Mouse (Mus musculus): Measurements from ENCODE around the gene Efr3b. TPM values are rescaled to one million over a fixed set of nuclear protein-coding genes. Genes with fewer than 3 reads are reported as not detected.
A peak's percentile ranks its signal among the peaks of the same experiment; 100 is the strongest.

Gene Efr3b
- polyA plus RNA-seq, 1 experiment from 2014 or later, result 37.2 TPM

DNA sequence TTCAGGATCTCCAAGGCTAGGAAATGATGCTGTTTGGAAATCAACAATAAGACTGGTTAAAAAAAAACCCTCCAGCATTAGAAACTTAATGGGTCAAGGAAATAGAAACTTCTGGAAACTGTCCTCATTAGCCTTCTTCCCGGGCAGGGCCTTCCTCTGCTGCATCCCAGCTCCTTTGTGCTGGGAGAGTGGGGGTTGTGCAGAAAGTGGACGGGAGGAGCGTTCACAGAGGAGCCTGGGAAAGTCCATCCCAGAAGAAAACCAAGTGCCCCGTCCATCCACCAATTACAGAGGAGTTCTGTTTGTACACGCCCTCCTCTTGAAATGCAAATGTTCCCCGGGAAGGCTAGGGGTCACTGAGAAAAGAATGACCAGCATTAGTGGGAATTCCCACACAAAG lies 34.1 kb downstream of the Efr3b start:
- no peak overlapping the region for H3K4me2 ChIP-seq (ENCODE audit: low read length)
- H3K27ac ChIP-seq (ENCODE audit: low read length), result no peak overlapping the region
- ATAC-seq, result no peak
- no peak overlapping the region for H3K9ac ChIP-seq (replicated peaks; ENCODE audit: low read depth, low read length)
- no peaks in the 10 kb centered on the region for H3K36me3 ChIP-seq (ENCODE audit: control insufficient read depth, insufficient read depth)
- peaks cover 19% of the 10 kb centered on the region for H3K4me1 ChIP-seq (replicated peaks; ENCODE audit: control insufficient read depth, insufficient read depth, low read length)
- H3K27me3 ChIP-seq (replicated peaks; ENCODE audit: control insufficient read depth, insufficient read depth, low read length), result no peaks in the 10 kb centered on the region
- 12% methylated on average over 6 of the region's 6 CpGs for WGBS
- no peak overlapping the region for H3K4me3 ChIP-seq (replicated peaks; ENCODE audit: low read length)
- no peaks in the 10 kb centered on the region for H3K9me3 ChIP-seq (ENCODE audit: control insufficient read depth, low read length)

DNA sequence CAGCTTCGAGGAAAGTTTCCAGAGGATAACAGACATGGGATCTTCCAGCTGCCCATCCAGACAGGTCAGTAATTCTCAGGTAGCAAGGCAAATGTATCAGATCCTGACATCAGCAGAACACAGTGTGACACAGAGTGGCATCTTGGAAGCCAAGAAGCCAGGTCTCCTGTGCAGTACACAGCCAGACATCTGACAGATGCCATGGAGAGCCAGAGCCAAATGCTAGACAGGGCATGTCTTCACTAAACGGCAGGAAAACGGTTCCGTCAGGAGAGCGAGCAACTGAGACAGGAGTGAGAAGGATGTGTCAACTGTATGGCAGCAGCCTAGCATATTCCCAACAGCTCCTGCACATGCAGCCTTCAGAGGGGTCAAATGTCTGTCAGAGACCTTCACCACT lies 38.3 kb downstream of the Efr3b start:
- Histone ChIP-seq H3K4me1 (replicated peaks; ENCODE audit: control insufficient read depth, insufficient read depth, low read length) (no peaks in the 10 kb centered on the region), H3K4me2 (ENCODE audit: low read length) (no peak overlapping the region), H3K27ac (ENCODE audit: low read length) (no peak overlapping the region), H3K4me3 (replicated peaks; ENCODE audit: low read length) (no peak overlapping the region), H3K27me3 (replicated peaks; ENCODE audit: control insufficient read depth, insufficient read depth, low read length) (no peaks in the 10 kb centered on the region), H3K9me3 (ENCODE audit: control insufficient read depth, low read length) (no peaks in the 10 kb centered on the region), H3K36me3 (ENCODE audit: control insufficient read depth, insufficient read depth) (no peaks in the 10 kb centered on the region), H3K9ac (replicated peaks; ENCODE audit: low read depth, low read length) (no peak overlapping the region)
- no peak for ATAC-seq
- 81% methylated on average over 5 of the region's 5 CpGs for WGBS

DNA sequence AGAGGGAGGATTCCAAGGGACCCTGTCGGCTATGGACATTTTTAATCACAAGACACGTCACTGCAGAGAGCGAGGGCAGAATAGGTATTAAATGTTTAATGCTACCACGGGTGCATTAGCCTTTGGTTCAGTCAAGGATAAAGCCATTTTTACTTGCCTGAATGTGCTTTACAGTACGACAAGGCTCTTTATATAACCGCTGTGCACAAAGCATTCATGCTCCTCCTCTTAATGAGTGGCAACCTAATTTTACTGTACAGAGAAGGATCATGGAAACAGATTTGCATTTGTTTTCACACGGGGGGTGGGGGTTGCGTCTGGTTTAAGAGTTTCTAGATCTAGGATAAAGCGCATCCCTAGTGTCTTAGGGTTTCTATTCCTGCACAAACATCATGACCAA lies 42.0 kb downstream of the Efr3b start:
- no peak overlapping the region for H3K4me3 ChIP-seq (replicated peaks; ENCODE audit: low read length)
- no peaks in the 10 kb centered on the region for H3K4me1 ChIP-seq (replicated peaks; ENCODE audit: control insufficient read depth, insufficient read depth, low read length)
- H3K4me2 ChIP-seq (ENCODE audit: low read length), result no peak overlapping the region
- no peaks in the 10 kb centered on the region for H3K27me3 ChIP-seq (replicated peaks; ENCODE audit: control insufficient read depth, insufficient read depth, low read length)
- H3K9ac ChIP-seq (replicated peaks; ENCODE audit: low read depth, low read length), result no peak overlapping the region
- no peak for ATAC-seq
- no peak overlapping the region for H3K27ac ChIP-seq (ENCODE audit: low read length)
- H3K9me3 ChIP-seq (ENCODE audit: control insufficient read depth, low read length), result no peaks in the 10 kb centered on the region
- H3K36me3 ChIP-seq (ENCODE audit: control insufficient read depth, insufficient read depth), result no peaks in the 10 kb centered on the region
- 62% methylated on average over 9 of the region's 9 CpGs for WGBS

DNA sequence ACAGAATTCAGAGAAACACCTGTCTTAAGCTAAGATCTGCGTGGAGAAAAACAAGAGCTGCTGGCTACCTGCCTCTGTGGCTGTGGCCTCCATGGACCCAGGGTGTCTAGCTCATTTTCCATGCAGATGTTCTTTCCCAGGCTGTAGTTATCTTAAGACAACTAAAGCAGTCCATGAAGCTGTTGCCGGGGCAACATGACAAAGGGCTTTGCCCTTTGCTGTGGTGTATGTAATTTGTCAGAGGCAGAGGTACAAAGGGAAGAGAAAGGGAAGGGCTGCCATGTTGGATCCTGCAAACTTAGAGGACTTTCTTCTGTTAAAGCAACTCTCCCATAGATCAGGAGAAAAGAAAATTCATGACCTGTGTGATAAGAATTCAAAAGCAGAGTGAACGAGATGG lies 47.7 kb downstream of the Efr3b start:
- Histone ChIP-seq H3K36me3 (ENCODE audit: control insufficient read depth, insufficient read depth) (no peaks in the 10 kb centered on the region; the same call in 1 of the 2 replicates), H3K4me1 (replicated peaks; ENCODE audit: control insufficient read depth, insufficient read depth, low read length) (no peaks in the 10 kb centered on the region), H3K27ac (ENCODE audit: low read length) (no peak overlapping the region), H3K4me3 (replicated peaks; ENCODE audit: low read length) (no peak overlapping the region), H3K27me3 (replicated peaks; ENCODE audit: control insufficient read depth, insufficient read depth, low read length) (no peaks in the 10 kb centered on the region), H3K9ac (replicated peaks; ENCODE audit: low read depth, low read length) (no peak overlapping the region), H3K4me2 (ENCODE audit: low read length) (no peak overlapping the region), H3K9me3 (ENCODE audit: control insufficient read depth, low read length) (no peaks in the 10 kb centered on the region)
- 82% methylated on average over 3 of the region's 3 CpGs for WGBS
- no peak for ATAC-seq

GRCm38 (mm10) chr12:3989943-3990342 lies 48.8 kb downstream of the Efr3b start:
- ATAC-seq, result no peak
- 73% methylated on average over 2 of the region's 2 CpGs for WGBS
- H3K27ac ChIP-seq (ENCODE audit: low read length), result no peak overlapping the region

GRCm38 (mm10) chr12:3984446-3984845 lies 54.3 kb downstream of the Efr3b start:
- WGBS, result 88% methylated on average over 9 of the region's 9 CpGs
- no peak overlapping the region for H3K9ac ChIP-seq (replicated peaks; ENCODE audit: low read depth, low read length)
- peaks cover 16% of the 10 kb centered on the region for H3K4me1 ChIP-seq (replicated peaks; ENCODE audit: control insufficient read depth, insufficient read depth, low read length)
- H3K4me3 ChIP-seq (replicated peaks; ENCODE audit: low read length), result no peak overlapping the region
- no peak overlapping the region for H3K27ac ChIP-seq (ENCODE audit: low read length)
- no peak for ATAC-seq
- H3K9me3 ChIP-seq (ENCODE audit: control insufficient read depth, low read length), result no peaks in the 10 kb centered on the region
- no peaks in the 10 kb centered on the region for H3K27me3 ChIP-seq (replicated peaks; ENCODE audit: control insufficient read depth, insufficient read depth, low read length)
- peaks cover 2% of the 10 kb centered on the region for H3K36me3 ChIP-seq (ENCODE audit: control insufficient read depth, insufficient read depth)
- no peak overlapping the region for H3K4me2 ChIP-seq (ENCODE audit: low read length)

More at GRCm38 (mm10) chr12:3989943-3990342, 48.8 kb downstream of the Efr3b start:
- Histone ChIP-seq H3K4me2 (ENCODE audit: low read length) (no peak overlapping the region), H3K27me3 (replicated peaks; ENCODE audit: control insufficient read depth, insufficient read depth, low read length) (no peaks in the 10 kb centered on the region), H3K9me3 (ENCODE audit: control insufficient read depth, low read length) (no peaks in the 10 kb centered on the region), H3K4me3 (replicated peaks; ENCODE audit: low read length) (no peak overlapping the region), H3K4me1 (replicated peaks; ENCODE audit: control insufficient read depth, insufficient read depth, low read length) (no peaks in the 10 kb centered on the region), H3K36me3 (ENCODE audit: control insufficient read depth, insufficient read depth) (no peaks in the 10 kb centered on the region; the same call in 1 of the 2 replicates), H3K9ac (replicated peaks; ENCODE audit: low read depth, low read length) (no peak overlapping the region)

- no peak overlapping the region for H3K4me2 ChIP-seq (ENCODE audit: low read length)
- no peak overlapping the region for H3K27ac ChIP-seq (ENCODE audit: low read length)
- no peak overlapping the region for H3K9ac ChIP-seq (replicated peaks; ENCODE audit: low read depth, low read length)
- H3K27me3 ChIP-seq (replicated peaks; ENCODE audit: control insufficient read depth, insufficient read depth, low read length), result no peaks in the 10 kb centered on the region
- no peaks in the 10 kb centered on the region for H3K9me3 ChIP-seq (ENCODE audit: control insufficient read depth, low read length)
- H3K4me3 ChIP-seq (replicated peaks; ENCODE audit: low read length), result no peak overlapping the region
- ATAC-seq, result no peak
- H3K36me3 ChIP-seq (ENCODE audit: control insufficient read depth, insufficient read depth), result peaks cover 2% of the 10 kb centered on the region; the same call in 1 of the 2 replicates
- 0% methylated on average over 1 of the region's 1 CpGs for WGBS
- H3K4me1 ChIP-seq (replicated peaks; ENCODE audit: control insufficient read depth, insufficient read depth, low read length), result peaks cover 16% of the 10 kb centered on the region
These were observed 55.0 kb downstream of the Efr3b start for GRCm38 (mm10) chr12:3983736-3984135.

DNA sequence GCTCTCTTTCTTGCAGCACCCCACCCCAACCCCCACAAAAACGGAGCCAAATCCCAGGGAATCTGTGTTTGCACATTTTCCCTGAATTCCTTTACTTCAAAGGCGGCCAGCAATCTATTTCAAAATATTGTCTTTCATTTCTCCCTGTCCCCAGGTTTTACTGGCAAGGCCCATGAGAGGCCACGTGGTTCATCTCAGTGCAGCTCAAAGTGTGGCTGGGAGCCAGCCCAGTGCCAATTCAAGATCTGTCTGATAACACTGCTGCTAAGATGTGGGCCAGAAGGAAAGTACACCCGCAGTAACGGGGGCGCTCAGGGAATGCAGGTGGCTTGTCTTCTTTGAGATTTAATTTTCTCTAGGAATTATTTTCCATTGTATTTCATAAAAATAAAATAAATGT lies 56.5 kb downstream of the Efr3b start:
- Histone ChIP-seq H3K27me3 (replicated peaks; ENCODE audit: control insufficient read depth, insufficient read depth, low read length) (no peaks in the 10 kb centered on the region), H3K27ac (ENCODE audit: low read length) (no peak overlapping the region; the same call in 1 of the 2 replicates)

DNA sequence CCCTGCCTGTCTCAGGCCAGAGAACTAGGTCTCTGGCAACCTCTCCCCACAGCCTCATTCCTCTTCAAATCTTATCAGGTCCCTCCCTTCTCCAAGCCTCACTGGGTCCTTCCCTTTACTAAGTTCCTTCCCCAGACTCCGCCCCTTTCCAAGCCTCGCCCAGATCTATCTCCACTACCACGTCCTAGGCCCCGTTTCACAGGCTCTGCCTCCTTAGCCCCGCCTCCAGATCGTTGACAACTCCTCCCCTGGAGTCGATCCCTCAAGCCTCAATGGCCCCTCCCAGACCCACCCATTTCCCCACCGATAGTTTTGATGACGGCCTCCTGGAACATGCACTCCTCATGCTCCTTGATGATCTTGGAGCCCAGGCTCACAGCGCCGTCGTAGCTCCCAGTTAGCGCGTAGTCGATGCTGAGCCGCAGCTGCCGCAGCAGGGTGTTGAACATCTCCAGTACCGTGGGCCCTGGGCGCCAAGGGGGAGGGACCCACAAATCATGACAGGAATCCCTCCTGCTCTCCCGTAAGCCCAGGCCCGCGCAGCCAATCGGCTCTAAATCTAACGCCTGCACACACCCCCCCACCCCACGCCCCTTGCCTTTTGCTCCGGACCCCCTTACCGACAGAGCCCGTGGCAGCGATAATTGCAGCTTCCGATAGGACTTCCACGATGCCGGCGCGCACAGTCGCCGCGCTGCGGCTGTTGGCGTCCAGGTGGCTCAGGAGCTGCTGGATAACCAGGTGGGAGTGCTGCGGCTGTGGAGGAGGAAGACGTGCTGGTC lies 57.2 kb downstream of the Efr3b start:
- peaks cover 16% of the 10 kb centered on the region for H3K4me1 ChIP-seq (replicated peaks; ENCODE audit: control insufficient read depth, insufficient read depth, low read length)
- H3K36me3 ChIP-seq (ENCODE audit: control insufficient read depth, insufficient read depth), result peaks cover 2% of the 10 kb centered on the region; the same call in 1 of the 2 replicates
- under 1% methylated on average over 41 of the region's 41 CpGs for WGBS
- H3K27me3 ChIP-seq (replicated peaks; ENCODE audit: control insufficient read depth, insufficient read depth, low read length), result no peaks in the 10 kb centered on the region
- peak overlapping the region; percentile 47 for H3K4me3 ChIP-seq (replicated peaks; ENCODE audit: low read length)
- peak overlapping the region; percentile 57 for H3K9ac ChIP-seq (replicated peaks; ENCODE audit: low read depth, low read length)
- peak; percentile 90 for ATAC-seq
- H3K27ac ChIP-seq (ENCODE audit: low read length), result peak overlapping the region; percentile 24
- H3K9me3 ChIP-seq (ENCODE audit: control insufficient read depth, low read length), result no peaks in the 10 kb centered on the region
- H3K4me2 ChIP-seq (ENCODE audit: low read length), result peak overlapping the region; percentile 79

More for the DNA sequence above, 56.5 kb downstream of the Efr3b start:
- peaks cover 2% of the 10 kb centered on the region; the same call in 1 of the 2 replicates for H3K36me3 ChIP-seq (ENCODE audit: control insufficient read depth, insufficient read depth)
- 20% methylated on average over 6 of the region's 6 CpGs for WGBS
- 0 out of 2 replicates have a peak, but pooled peaks have one; percentile 32 for ATAC-seq
- peak overlapping the region; percentile 47 for H3K4me3 ChIP-seq (replicated peaks; ENCODE audit: low read length)
- no peaks in the 10 kb centered on the region for H3K9me3 ChIP-seq (ENCODE audit: control insufficient read depth, low read length)
- H3K4me2 ChIP-seq (ENCODE audit: low read length), result peak overlapping the region; percentile 79
- peaks cover 16% of the 10 kb centered on the region for H3K4me1 ChIP-seq (replicated peaks; ENCODE audit: control insufficient read depth, insufficient read depth, low read length)
- H3K9ac ChIP-seq (replicated peaks; ENCODE audit: low read depth, low read length), result peak overlapping the region; percentile 57
